Mouse (Mus musculus) left cerebral cortex, adult 11 months (tissue): ENCODE data around the gene Eef1akmt1.

Experiments used
- DNase-seq: peaks from one replicate; pipeline ENCODE4 v3.0.0; 2022; ENCODE audit warnings: low spot score

Eef1akmt1 gene

DNA sequence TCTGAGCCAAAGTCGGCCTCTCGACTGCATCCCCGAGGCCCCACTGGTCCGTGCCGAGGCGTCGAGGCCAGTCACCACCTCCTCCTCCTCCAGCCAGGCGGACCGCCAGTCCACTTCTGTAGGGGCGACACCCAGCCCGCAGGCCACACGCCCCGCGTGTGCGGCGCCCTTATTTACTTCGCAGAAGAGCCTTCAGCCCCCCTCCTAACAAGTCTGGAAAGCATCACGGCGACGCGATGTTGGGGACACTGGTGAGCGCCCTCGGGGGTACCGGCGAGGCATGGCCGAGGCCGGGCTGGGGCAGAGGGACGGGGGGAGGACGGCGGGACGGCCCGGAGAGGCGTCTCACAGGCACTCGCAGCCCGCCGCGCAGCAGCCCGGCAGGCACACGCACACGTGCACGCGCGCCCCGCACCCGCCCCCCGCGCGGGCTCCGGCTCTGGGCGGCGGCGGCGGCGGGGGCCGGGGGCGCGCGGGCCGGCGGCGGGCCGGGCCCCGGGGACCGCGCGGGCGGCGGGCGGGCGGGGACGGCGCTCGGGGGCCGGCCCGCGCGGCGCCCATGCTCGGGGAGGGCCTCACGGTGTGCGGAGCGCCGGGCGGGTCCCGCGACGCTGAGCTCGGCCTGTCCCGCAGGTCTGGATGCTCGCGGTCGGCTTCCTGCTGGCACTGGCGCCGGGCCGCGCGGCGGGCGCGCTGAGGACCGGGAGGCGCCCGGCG is 46.6 kb downstream of the Eef1akmt1 start, which contains the start of gene Il17d:
Gene Il17d, plus strand, starts transcription at position 107 of the 717 bp plus-strand sequence.
- no peak for DNase-seq

- DNase-seq: no peak
Observed at GRCm38 (mm10) chr14:57523762-57524161, 47.6 kb downstream of the Eef1akmt1 start.

DNA sequence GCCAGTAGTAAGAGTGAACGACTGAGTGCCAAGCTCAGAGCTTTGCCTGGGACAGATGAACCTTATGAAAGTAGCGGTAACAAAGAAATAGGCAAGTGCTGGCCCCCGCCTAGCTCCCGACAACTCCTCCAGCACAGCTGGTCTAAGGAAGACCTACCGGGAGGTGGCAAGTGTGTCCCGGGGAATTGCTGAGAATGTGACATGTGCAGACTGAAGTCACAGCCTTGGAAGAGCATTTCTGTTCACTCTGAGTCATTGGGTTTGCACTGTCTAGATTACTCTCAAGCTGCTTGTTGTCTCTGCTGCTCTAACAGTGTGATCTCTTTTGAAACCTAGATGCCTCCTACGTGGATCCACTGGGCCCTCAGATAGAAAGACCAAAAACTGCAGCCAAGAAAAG is 54.4 kb downstream of the Eef1akmt1 start:
- peak; percentile 69 for DNase-seq

GRCm38 (mm10) chr14:57515156-57515762 is 56.2 kb downstream of the Eef1akmt1 start:
- no peak for DNase-seq

DNA sequence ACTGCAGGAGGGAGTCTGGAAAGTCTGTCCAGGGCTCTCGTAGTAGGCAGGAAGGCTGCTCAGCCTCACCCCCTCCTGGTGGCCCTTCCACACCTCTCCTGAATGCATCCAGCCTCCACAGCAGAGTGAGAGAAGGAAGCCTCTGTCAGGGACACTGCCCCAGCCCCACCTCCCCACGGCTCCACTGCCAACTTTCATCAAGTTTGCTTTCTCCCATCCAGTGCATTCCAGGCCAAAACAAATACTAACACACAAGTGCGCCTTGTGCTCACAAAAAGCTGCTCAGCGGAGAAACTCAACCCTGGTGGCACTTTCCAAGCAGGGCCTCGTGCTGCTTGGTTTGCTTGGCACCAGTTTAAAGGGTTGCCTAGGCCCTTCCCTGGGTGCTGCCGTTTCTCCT is 61.9 kb downstream of the Eef1akmt1 start:
- no peak for DNase-seq

- DNase-seq: no peak
Observed at GRCm38 (mm10) chr14:57503729-57504128, 67.7 kb downstream of the Eef1akmt1 start.
